Mouse (Mus musculus): ENCODE measurements around the gene Apobec4.

- TF ChIP-seq CTCF (IDR thresholded peaks at IDR 0.05; ENCODE audit: control insufficient read depth, insufficient read depth, insufficient read length) (no peak), MYOG (IDR thresholded peaks at IDR 0.05; ENCODE audit: control insufficient read depth, extremely low read depth, insufficient read length) (no peak), MYOD1 (IDR thresholded peaks at IDR 0.05; ENCODE audit: control insufficient read depth, insufficient read length, low read depth) (no peak), FOSL1 (IDR thresholded peaks at IDR 0.05; ENCODE audit: insufficient read depth, low read length, poor library complexity, severe bottlenecking) (no peak), USF1 (IDR thresholded peaks at IDR 0.05; ENCODE audit: low read depth) (no peak), MAX (IDR thresholded peaks at IDR 0.05) (no peak)
These were observed 11.4 kb downstream of the Apobec4 start for GRCm38 (mm10) chr1:152761791-152762190.

All from C2C12 (cell line).